Mouse (Mus musculus) intestine, postnatal 0 days (tissue): ENCODE measurements at regions not wholly inside any gene's neighbourhood (a gene's known extent, or its start where the extent isn't known, plus 50 kb on each side); places are given as distances from the start of the nearest gene placed in this dataset.

Experiments used
- ATAC-seq: fragments of 200-750 bp; cut with Nextera tagmentation; 2 replicates; pipeline ENCODE4 v1.8.0; 2017; ENCODE audit warnings: mild to moderate bottlenecking, moderate TSS enrichment, moderate library complexity
- H3K27ac ChIP-seq: fragments of 300-500 bp; sonication (generic); 2 replicates; pipeline ENCODE4 v1.5.1; 2014; ENCODE audit warnings: mild to moderate bottlenecking, low read depth, low read length, moderate library complexity
- H3K27me3 ChIP-seq: fragments of 300-500 bp; sonication (generic); replicated peaks from 2 replicates; pipeline ENCODE4 v1.6.1; 2014; ENCODE audit warnings: low read length, mixed read lengths; ENCODE audit not compliant: control insufficient read depth, insufficient read depth
- H3K36me3 ChIP-seq: fragments of 300-500 bp; sonication (generic); 2 replicates; pipeline ENCODE4 v1.6.1; 2014; ENCODE audit warnings: mild to moderate bottlenecking, moderate library complexity; ENCODE audit not compliant: control insufficient read depth, insufficient read depth
- H3K4me1 ChIP-seq: fragments of 300-500 bp; sonication (generic); replicated peaks from 2 replicates; pipeline ENCODE4 v1.6.1; 2014; ENCODE audit warnings: antibody characterized with exemption, low read length, mixed read lengths; ENCODE audit not compliant: control insufficient read depth, insufficient read depth
- H3K4me2 ChIP-seq: fragments of 300-500 bp; sonication (generic); replicated peaks from 2 replicates; pipeline ENCODE4 v1.6.1; 2014; ENCODE audit warnings: low read depth, mild to moderate bottlenecking, moderate library complexity
- H3K4me3 ChIP-seq: fragments of 300-500 bp; sonication (generic); 2 replicates; pipeline ENCODE4 v1.5.1; 2014; ENCODE audit warnings: low read depth, low read length
- H3K9ac ChIP-seq: fragments of 300-500 bp; sonication (generic); 2 replicates; pipeline ENCODE4 v1.6.1; 2014; ENCODE audit warnings: mild to moderate bottlenecking, low read depth, low read length
- H3K9me3 ChIP-seq: fragments of 300-500 bp; sonication (generic); 2 replicates; pipeline ENCODE4 v1.6.1; 2016; ENCODE audit warnings: mixed run types; ENCODE audit not compliant: control insufficient read depth
- CTCF ChIP-seq: sonication (generic); IDR thresholded peaks from 2 replicates; pipeline ENCODE4 v1.5.1; 2016; ENCODE audit warnings: low read depth, mild to moderate bottlenecking, control low read depth, antibody characterized with exemption, moderate library complexity
- WGBS: fragments of 180-500 bp; shearing (Covaris S2); extraction: QIAGEN DNeasy Blood & Tissue Kit; methylation state at CpG from one replicate; pipeline ENCODE4 v1.1.7; 2014; 5-methylcytosine and 5-hydroxymethylcytosine counted together

DNA sequence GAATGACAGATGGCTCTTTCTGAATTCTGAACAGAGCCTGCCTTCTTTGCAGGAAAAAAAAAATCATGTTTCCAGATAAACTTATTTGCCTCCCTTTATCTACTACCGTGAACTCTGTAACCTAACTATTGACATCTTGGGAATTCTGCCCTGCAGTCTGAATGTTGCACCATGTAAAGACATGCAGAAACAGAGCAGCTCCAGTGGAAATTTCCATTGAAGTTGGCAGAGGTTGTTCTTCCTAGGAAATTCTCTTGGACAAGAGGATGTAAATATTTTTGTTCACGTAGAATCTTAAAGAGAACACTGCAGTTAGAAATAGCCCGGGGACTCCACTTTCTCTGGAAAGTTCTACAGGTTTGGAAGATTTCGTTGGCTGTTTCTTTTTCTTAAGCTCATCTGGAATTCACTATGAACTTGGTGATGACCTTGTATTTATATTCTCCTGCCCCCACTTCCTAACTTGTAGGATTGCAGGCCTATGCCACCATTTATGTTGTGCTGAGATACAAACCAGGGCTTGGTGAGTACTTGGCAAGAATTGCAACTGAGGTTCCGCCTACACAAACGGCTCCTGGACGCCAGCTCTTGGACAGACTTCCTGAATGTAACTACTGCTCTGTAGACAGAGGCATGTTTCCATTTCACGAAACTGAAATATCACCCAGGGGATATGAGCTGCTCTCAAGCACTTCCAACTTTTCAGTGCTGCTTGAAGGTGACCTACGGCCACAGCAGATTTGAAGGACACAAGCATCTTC lies 202.7 kb upstream of the Mocs1 start:
- no peak overlapping the region for H3K27ac ChIP-seq
- no peaks in the 10 kb centered on the region for H3K36me3 ChIP-seq
- no peak overlapping the region for H3K4me2 ChIP-seq
- no peak overlapping the region for H3K4me3 ChIP-seq
- no peaks in the 10 kb centered on the region for H3K27me3 ChIP-seq
- TF ChIP-seq CTCF: no peak
- H3K4me1 ChIP-seq: no peaks in the 10 kb centered on the region
- H3K9ac ChIP-seq: no peak overlapping the region
- no peak for ATAC-seq
- WGBS: 38% methylated on average over 9 of the region's 9 CpGs
- H3K9me3 ChIP-seq: no peaks in the 10 kb centered on the region

DNA sequence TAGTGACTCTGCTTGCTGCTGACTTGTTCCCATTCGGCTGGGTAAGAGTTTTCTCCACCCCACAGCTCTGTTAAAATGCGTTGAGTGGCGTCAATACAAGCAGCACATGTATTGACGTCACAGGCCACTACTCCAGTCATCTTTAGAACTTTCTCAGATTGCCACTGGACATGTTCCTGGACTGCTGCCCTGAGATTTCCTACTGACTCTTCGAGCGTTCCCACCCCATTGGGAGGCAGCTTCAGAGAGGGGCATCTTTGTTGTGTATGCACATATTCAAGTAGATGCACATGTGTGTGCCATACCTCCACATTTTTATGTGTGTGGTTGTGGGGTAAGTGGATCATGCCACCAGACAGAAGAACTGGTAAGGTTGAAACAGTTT lies 202.2 kb upstream of the Mocs1 start:
- H3K4me1 ChIP-seq: no peaks in the 10 kb centered on the region
- no peaks in the 10 kb centered on the region for H3K36me3 ChIP-seq
- H3K4me2 ChIP-seq: no peak overlapping the region
- WGBS: 67% methylated on average over 6 of the region's 6 CpGs
- no peaks in the 10 kb centered on the region for H3K27me3 ChIP-seq
- no peak overlapping the region for H3K4me3 ChIP-seq
- no peaks in the 10 kb centered on the region for H3K9me3 ChIP-seq
- TF ChIP-seq CTCF: no peak
- no peak overlapping the region for H3K9ac ChIP-seq
- no peak for ATAC-seq
- H3K27ac ChIP-seq: no peak overlapping the region

DNA sequence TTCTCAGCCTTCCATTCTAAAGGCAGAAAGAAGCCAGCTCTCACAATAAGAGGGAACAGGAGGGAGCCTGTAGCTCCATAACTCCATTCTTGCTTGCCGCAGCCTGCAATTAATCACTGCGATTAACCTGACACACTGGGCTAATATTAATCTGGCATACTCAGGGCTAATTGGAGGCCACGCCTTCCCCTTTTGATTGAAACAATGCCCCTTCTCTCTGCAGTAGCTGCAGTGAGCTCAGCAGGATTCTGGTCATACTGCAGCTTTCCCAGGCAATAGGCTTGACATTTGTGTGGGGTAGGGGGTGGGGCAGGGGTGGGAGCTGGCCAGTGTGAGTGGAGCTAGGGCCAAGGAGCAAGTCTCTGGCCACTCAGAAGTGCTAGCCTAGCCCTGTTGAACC lies 196.9 kb upstream of the Mocs1 start:
- no peak for ATAC-seq
- no peak overlapping the region for H3K4me2 ChIP-seq
- no peak overlapping the region for H3K9ac ChIP-seq
- TF ChIP-seq CTCF: no peak
- no peaks in the 10 kb centered on the region for H3K36me3 ChIP-seq
- no peak overlapping the region for H3K27ac ChIP-seq
- no peaks in the 10 kb centered on the region for H3K27me3 ChIP-seq
- WGBS: 53% methylated on average over 3 of the region's 3 CpGs
- H3K9me3 ChIP-seq: no peaks in the 10 kb centered on the region
- no peak overlapping the region for H3K4me3 ChIP-seq
- H3K4me1 ChIP-seq: no peaks in the 10 kb centered on the region

DNA sequence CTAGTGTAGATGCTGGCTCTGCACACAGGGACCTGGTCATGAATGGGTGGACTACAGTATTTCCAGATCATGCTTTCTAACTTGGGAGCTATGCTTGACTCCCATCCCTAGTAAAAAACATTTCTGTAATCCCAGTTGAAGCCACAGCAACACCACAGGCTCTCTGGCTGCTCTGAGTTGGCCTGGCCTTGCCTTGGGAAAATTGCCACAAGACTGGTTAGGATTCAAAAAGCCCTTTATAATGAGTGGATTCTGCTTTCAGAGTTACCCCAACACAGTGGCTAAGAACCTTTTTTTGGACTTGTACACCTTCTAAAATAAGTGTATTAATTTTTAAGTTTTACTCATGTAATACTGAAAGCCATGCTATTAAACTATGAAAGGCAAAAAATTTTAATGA lies 188.1 kb upstream of the Mocs1 start:
- no peak for TF ChIP-seq CTCF
- H3K4me3 ChIP-seq: no peak overlapping the region

DNA sequence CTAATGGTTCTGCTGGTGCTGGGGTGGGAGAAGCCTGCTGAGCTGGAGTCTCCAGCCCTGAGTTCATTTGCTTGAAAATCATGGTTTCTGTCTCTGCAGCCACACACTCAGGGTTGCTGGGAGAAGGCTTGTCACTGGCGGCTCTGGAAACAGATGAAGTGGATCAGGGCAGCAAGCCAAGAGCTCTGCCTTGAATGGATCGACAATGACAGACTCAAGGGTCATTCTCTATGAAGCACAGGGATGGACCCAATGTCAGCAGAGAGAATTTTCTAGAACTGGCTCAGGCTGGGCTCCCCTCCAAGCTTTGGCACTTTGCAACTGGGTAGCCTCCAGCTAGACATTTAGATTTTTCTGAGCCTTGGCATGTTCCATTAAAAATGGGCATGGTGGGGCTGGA lies 184.7 kb upstream of the Mocs1 start:
- WGBS: 48% methylated on average over 2 of the region's 2 CpGs
- no peak for ATAC-seq
- TF ChIP-seq CTCF: no peak
- H3K36me3 ChIP-seq: no peaks in the 10 kb centered on the region
- no peak overlapping the region for H3K9ac ChIP-seq
- H3K4me1 ChIP-seq: no peaks in the 10 kb centered on the region
- H3K27me3 ChIP-seq: no peaks in the 10 kb centered on the region
- H3K27ac ChIP-seq: no peak overlapping the region
- no peak overlapping the region for H3K4me2 ChIP-seq
- H3K4me3 ChIP-seq: no peak overlapping the region
- no peaks in the 10 kb centered on the region for H3K9me3 ChIP-seq

More for the DNA sequence above, 188.1 kb upstream of the Mocs1 start:
- Histone ChIP-seq H3K36me3 (no peaks in the 10 kb centered on the region), H3K4me1 (no peaks in the 10 kb centered on the region), H3K9me3 (no peaks in the 10 kb centered on the region), H3K27ac (no peak overlapping the region), H3K4me2 (no peak overlapping the region), H3K9ac (no peak overlapping the region), H3K27me3 (no peaks in the 10 kb centered on the region)
- no peak for ATAC-seq

DNA sequence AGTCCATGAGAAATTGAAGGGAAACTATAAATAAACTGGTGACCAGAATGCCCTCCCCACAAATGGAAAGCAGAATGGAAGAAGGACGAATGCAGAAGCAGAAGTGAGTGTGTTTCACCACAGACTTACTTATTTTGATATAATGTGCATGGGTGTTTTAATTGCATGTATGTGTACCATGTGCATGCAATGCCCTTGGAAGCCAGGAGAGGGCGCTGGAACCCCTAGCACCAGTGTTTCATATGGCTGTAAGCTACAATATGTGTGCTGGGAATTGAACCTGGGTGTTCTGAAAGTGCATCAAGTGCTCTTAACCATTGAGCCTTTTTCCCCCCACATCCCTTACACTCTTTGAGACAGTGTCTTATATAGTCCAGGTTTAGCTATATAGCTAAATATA lies 183.1 kb upstream of the Mocs1 start:
- ATAC-seq: no peak
- no peak overlapping the region for H3K4me3 ChIP-seq
- H3K9ac ChIP-seq: no peak overlapping the region
- no peak overlapping the region for H3K4me2 ChIP-seq
- H3K4me1 ChIP-seq: no peaks in the 10 kb centered on the region
- no peak overlapping the region for H3K27ac ChIP-seq
- no peaks in the 10 kb centered on the region for H3K36me3 ChIP-seq
- peak; percentile 34; the same call in 1 of the 2 replicates for TF ChIP-seq CTCF
- H3K27me3 ChIP-seq: no peaks in the 10 kb centered on the region
- WGBS: 69% methylated on average over 2 of the region's 2 CpGs
- H3K9me3 ChIP-seq: no peaks in the 10 kb centered on the region

DNA sequence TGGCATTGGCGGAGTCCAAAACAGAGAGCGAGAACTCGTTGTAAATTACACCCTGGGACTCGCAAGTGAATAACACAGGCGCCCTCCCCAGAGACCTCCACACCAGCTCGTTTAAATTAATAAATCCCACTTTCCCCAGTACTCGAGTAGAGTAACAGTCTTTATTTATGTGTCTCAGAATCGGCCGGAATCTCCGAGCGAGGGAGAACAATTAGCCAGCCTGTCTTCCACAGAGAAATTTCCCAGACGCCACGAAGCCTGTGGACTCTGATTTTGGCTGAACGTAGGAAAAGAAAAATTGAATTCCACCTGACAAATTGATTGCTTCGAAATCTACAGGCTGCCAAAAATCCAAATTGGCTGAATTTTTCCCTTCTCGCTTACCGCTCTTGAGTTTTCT lies 180.9 kb upstream of the Mocs1 start:
- H3K4me1 ChIP-seq: no peaks in the 10 kb centered on the region
- no peaks in the 10 kb centered on the region for H3K36me3 ChIP-seq
- H3K9ac ChIP-seq: no peak overlapping the region
- H3K9me3 ChIP-seq: no peaks in the 10 kb centered on the region
- TF ChIP-seq CTCF: no peak
- 54% methylated on average over 17 of the region's 17 CpGs for WGBS
- no peak overlapping the region for H3K27ac ChIP-seq
- no peak for ATAC-seq
- H3K4me3 ChIP-seq: no peak overlapping the region
- H3K27me3 ChIP-seq: no peaks in the 10 kb centered on the region
- no peak overlapping the region for H3K4me2 ChIP-seq
